Mouse (Mus musculus) liver, postnatal 0 days (tissue): ENCODE measurements around the gene Fnbp4. TPM values are rescaled to one million over a fixed set of nuclear protein-coding genes. Genes with fewer than 3 reads are reported as not detected.
"Not testable (repeated sequence)": the region's sequence is repeated elsewhere in the genome, so short reads cannot be mapped to it uniquely, and the experiment has no call there.

Experiments
- ATAC-seq: fragments of 200-750 bp; cut with Nextera tagmentation; 2 replicates; pipeline ENCODE4 v1.8.0; 2017; ENCODE audit warnings: mild to moderate bottlenecking, moderate library complexity
- DNase-seq: peaks from one replicate; pipeline ENCODE4 v3.0.0-alpha.2; 2016
- H3K27ac ChIP-seq: fragments of 300-500 bp; sonication (generic); 2 replicates; pipeline ENCODE4 v1.5.1; 2014; ENCODE audit warnings: antibody characterized with exemption, moderate library complexity, mild to moderate bottlenecking, low read depth
- H3K27me3 ChIP-seq: fragments of 300-500 bp; sonication (generic); 2 replicates; pipeline ENCODE4 v1.6.1; 2014; ENCODE audit warnings: low read length, control low read depth, mixed read lengths; ENCODE audit not compliant: insufficient read depth
- H3K36me3 ChIP-seq: fragments of 300-500 bp; sonication (generic); replicated peaks from 2 replicates; pipeline ENCODE4 v1.6.1; 2014; ENCODE audit warnings: mild to moderate bottlenecking, control low read depth, low read length, moderate library complexity, mixed read lengths; ENCODE audit not compliant: insufficient read depth
- H3K4me1 ChIP-seq: fragments of 300-500 bp; sonication (generic); 2 replicates; pipeline ENCODE4 v1.6.1; 2014; ENCODE audit warnings: antibody characterized with exemption, mild to moderate bottlenecking, control low read depth; ENCODE audit not compliant: insufficient read depth
- H3K4me2 ChIP-seq: fragments of 300-500 bp; sonication (generic); 2 replicates; pipeline ENCODE4 v1.6.1; 2014; ENCODE audit warnings: low read depth, mild to moderate bottlenecking, low read length, moderate library complexity, mixed read lengths
- H3K4me3 ChIP-seq: fragments of 300-500 bp; sonication (generic); 2 replicates; pipeline ENCODE4 v1.5.1; 2014; ENCODE audit warnings: low read depth, low read length
- H3K9ac ChIP-seq: fragments of 300-500 bp; sonication (generic); replicated peaks from 2 replicates; pipeline ENCODE4 v1.6.1; 2014; ENCODE audit warnings: mild to moderate bottlenecking, moderate library complexity
- H3K9me3 ChIP-seq: fragments of 300-500 bp; sonication (generic); 2 replicates; pipeline ENCODE4 v1.6.1; 2016; ENCODE audit warnings: mild to moderate bottlenecking, control low read depth, low read length, mixed read lengths
- CTCF ChIP-seq: sonication (generic); IDR thresholded peaks from 2 replicates; pipeline ENCODE4 v1.5.1; 2016; ENCODE audit warnings: antibody characterized with exemption, low read depth
- EP300 ChIP-seq: IDR thresholded peaks from 2 replicates; pipeline ENCODE4 v1.6.1; 2016; ENCODE audit warnings: antibody characterized with exemption, low read depth, mild to moderate bottlenecking
- WGBS: fragments of 180-500 bp; shearing (Covaris S2); extraction: QIAGEN DNeasy Blood & Tissue Kit; methylation state at CpG from one replicate; pipeline ENCODE4 v1.1.7; 2014; ENCODE audit not compliant: insufficient replicate concordance; 5-methylcytosine and 5-hydroxymethylcytosine counted together
- polyA plus RNA-seq: library from polyadenylated mRNA; unstranded; fragments of >200 nt; fragmentation: Nextera tagmentation; extraction: Ambion mirVana; gene quantifications from 2 replicates; pipeline ENCODE4 v1.2.1, GENCODE M21; 2015

The Fnbp4 gene
- polyA plus RNA-seq, 1 experiment from 2014 or later = 16.8 TPM

DNA sequence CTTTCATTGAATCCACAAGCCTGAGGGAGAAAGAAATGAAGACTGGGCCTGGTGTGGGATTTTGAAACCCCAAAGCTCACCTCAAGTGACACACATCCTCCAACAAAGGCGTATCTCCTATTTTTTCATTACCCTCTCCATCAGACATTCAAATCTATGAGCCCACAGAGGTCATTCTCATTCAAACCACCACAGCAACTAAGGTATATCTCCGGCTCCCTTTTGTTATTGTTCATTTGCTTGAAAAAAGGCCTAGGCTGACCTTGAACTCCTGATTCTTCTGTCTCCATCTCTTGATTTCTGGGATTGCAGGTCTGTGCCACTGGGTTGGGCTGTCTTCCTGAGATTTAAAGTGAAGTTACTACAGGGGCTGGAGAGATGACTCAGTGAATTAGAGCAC lies 77.8 kb downstream of the Fnbp4 start:
- H3K4me2 ChIP-seq = no peak overlapping the region
- H3K36me3 ChIP-seq = no peaks in the 10 kb centered on the region
- H3K27ac ChIP-seq = no peak overlapping the region
- H3K27me3 ChIP-seq = no peaks in the 10 kb centered on the region
- H3K9me3 ChIP-seq = no peaks in the 10 kb centered on the region
- WGBS = 85% methylated on average over 2 of the region's 2 CpGs
- ATAC-seq (no peak), DNase-seq (no peak)
- H3K9ac ChIP-seq = no peak overlapping the region
- no peak overlapping the region for H3K4me3 ChIP-seq
- no peaks in the 10 kb centered on the region for H3K4me1 ChIP-seq
- TF ChIP-seq EP300 = no peak
- no peak for TF ChIP-seq CTCF

DNA sequence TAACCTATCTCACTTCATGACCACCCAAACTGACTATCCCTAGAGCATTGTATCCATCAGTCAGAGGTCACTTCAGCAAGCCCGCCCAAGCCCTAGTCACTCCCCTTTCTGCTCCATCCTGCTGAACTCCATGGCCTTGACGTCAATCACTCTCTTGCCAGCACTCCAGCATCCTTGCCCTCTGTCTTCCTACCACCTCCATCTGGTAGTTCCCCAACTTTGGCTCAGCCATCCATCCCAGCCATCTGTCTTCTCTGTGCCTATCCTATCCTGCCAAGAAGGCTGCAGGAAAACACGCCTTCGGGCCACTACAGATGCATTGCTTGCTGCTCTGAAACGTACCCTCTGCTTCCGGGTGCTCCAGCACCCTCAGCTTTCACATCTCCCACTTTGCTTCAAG lies 78.6 kb downstream of the Fnbp4 start:
- ATAC-seq = no peak
- Histone ChIP-seq H3K9me3 (no peaks in the 10 kb centered on the region), H3K4me2 (no peak overlapping the region), H3K36me3 (no peaks in the 10 kb centered on the region), H3K9ac (no peak overlapping the region), H3K4me3 (no peak overlapping the region), H3K4me1 (no peaks in the 10 kb centered on the region), H3K27me3 (no peaks in the 10 kb centered on the region), H3K27ac (no peak overlapping the region)
- no peak for DNase-seq
- WGBS = 75% methylated on average over 6 of the region's 6 CpGs
- TF ChIP-seq EP300 = no peak
- TF ChIP-seq CTCF = no peak

DNA sequence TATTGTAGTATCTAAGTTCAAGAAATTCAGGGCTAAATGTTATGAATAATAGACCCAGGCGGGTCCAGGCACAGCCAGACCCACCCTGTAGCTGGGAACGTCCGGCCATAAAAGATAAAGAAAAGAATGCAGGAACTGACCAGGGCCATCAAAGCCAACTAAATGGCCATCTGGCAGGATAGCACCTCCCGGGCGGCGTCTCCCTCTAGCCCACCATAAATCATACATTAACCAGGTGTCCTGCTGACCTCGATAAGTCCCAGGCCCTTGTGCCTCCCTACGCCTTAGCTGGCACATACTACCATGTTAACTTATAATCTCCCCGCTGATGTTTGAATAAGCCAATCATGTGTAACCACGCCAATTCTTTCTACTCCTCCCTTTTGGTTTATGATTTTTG lies 79.4 kb downstream of the Fnbp4 start:
- H3K9me3 ChIP-seq = not testable (repeated sequence)

DNA sequence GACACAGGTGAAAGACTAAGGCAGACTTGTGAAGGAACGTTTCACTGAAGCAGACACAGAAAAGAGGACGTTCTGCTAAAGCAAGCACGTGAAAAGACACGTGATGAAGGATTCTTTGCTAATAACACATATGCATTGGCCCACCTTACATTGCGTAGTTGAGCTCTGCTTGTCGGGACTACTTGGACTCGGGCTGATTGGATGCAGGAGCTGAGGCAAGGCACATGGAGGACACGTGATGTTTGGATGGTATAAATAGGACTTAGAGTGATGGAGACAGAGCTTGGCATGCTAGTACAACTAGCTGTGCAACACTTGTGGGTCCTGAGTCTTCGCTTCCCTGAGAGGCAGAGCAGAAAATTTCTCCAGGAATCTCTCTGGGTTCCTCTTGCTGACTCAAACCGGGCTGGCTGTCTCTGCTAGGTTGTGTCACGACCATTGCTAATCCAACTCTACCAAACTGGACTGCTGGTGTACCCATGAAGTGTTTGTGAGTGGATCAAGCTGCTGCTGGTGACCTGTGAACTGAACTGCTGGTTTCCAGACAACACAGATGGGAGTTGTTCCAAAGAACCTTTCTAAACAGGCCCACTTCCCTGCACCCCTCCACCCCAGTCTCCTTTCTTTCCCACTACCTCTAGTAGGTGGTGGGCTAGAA lies 80.5 kb downstream of the Fnbp4 start:
- no peak for ATAC-seq
- Histone ChIP-seq H3K36me3 (no peaks in the 10 kb centered on the region), H3K27me3 (no peaks in the 10 kb centered on the region), H3K9ac (no peak overlapping the region), H3K4me3 (no peak overlapping the region), H3K4me2 (no peak overlapping the region), H3K4me1 (no peaks in the 10 kb centered on the region), H3K9me3 (no peaks in the 10 kb centered on the region), H3K27ac (no peak overlapping the region)
- DNase-seq = no peak
- TF ChIP-seq CTCF = no peak
- TF ChIP-seq EP300 = no peak
- 74% methylated on average over 11 of the region's 11 CpGs for WGBS

More for the DNA sequence above, 79.4 kb downstream of the Fnbp4 start:
- H3K4me1 ChIP-seq, H3K27ac ChIP-seq, ATAC-seq, H3K36me3 ChIP-seq, DNase-seq, H3K9ac ChIP-seq, H3K4me3 ChIP-seq, H3K27me3 ChIP-seq, H3K4me2 ChIP-seq: not testable (repeated sequence)
- WGBS = 72% methylated on average over 10 of the region's 10 CpGs

DNA sequence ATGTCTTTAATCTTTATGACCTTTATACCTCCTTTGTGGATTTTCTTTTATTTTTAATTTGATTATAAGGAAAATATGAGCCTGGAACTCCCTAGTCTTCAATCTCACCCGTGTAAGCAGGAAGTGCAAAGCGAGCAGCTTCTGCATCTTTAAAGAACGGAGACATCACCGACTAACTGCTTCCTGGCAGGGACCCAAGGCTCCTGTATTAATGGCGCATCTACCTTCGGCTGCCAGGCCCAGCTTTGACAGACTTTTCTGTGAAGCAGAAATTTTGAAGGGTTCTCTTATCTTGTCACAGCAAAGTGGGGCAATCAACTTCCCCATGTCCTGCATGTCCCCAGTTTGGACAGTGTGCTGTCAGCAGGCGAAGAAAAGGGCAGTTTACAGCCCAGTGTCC lies 83.6 kb downstream of the Fnbp4 start:
- TF ChIP-seq EP300 (no peak), CTCF (no peak)
- ATAC-seq = no peak

More for the DNA sequence above, 83.6 kb downstream of the Fnbp4 start:
- Histone ChIP-seq H3K9ac (no peak overlapping the region), H3K4me1 (no peaks in the 10 kb centered on the region), H3K4me3 (no peak overlapping the region), H3K9me3 (no peaks in the 10 kb centered on the region), H3K36me3 (no peaks in the 10 kb centered on the region), H3K27me3 (no peaks in the 10 kb centered on the region), H3K4me2 (no peak overlapping the region), H3K27ac (no peak overlapping the region)
- no peak for DNase-seq
- 44% methylated on average over 7 of the region's 7 CpGs for WGBS

Other genes starting within 250 kb of the Fnbp4 start
- 2.7 and 2.8 TPM in 2 replicates for gene Ptprj, start 164.7 kb upstream of the Fnbp4 start, polyA plus RNA-seq
- gene Nup160, start 68.2 kb upstream of the Fnbp4 start, polyA plus RNA-seq = 9.0 and 10.2 TPM in 2 replicates
- gene Agbl2, start 37.4 kb downstream of the Fnbp4 start, polyA plus RNA-seq = 0.06 TPM in 1 of 2 replicates, not detected in the other
- 182 and 184 TPM in 2 replicates for gene Mtch2, start 101.8 kb downstream of the Fnbp4 start, polyA plus RNA-seq
- gene C1qtnf4, start 140.5 kb downstream of the Fnbp4 start, polyA plus RNA-seq = 2.9 and 3.1 TPM in 2 replicates
- 8.7 and 9.8 TPM in 2 replicates for gene Kbtbd4, start 159.4 kb downstream of the Fnbp4 start, polyA plus RNA-seq
- gene Ndufs3, start 159.5 kb downstream of the Fnbp4 start, polyA plus RNA-seq = 196 and 199 TPM in 2 replicates
- 26.0 and 29.4 TPM in 2 replicates for gene Celf1, start 195.0 kb downstream of the Fnbp4 start, polyA plus RNA-seq